Mouse (Mus musculus) bone marrow, adult 2 months (tissue): ENCODE data around the gene Cbl. TPM values are rescaled to one million over a fixed set of nuclear protein-coding genes. Genes with fewer than 3 reads are reported as not detected.
A peak's percentile ranks its signal among the peaks of the same experiment; 100 is the strongest.

Experiments
- H3K27ac ChIP-seq: fragments of 200-500 bp; 2 replicates; pipeline ENCODE4 v1.5.1; 2012; ENCODE audit warnings: low read depth, mild to moderate bottlenecking, control low read depth, inconsistent platforms, low read length; ENCODE audit not compliant: control insufficient read depth, poor library complexity, insufficient read depth
- H3K4me1 ChIP-seq: fragments of 200-500 bp; 2 replicates; pipeline ENCODE4 v1.6.1; 2011; ENCODE audit warnings: low read length; ENCODE audit not compliant: control insufficient read depth, insufficient read depth
- H3K4me3 ChIP-seq: fragments of 200-500 bp; replicated peaks from 2 replicates; pipeline ENCODE3; 2011; ENCODE audit warnings: mild to moderate bottlenecking, low read depth, low read length, control low read depth; ENCODE audit not compliant: control insufficient read depth
- CTCF ChIP-seq: fragments of 200-500 bp; IDR thresholded peaks from 2 replicates; pipeline ENCODE4 v1.5.1; 2011; ENCODE audit warnings: low read length, control low read depth; ENCODE audit not compliant: control insufficient read depth, insufficient read depth
- POLR2A ChIP-seq: fragments of 200-500 bp; IDR thresholded peaks from 2 replicates; pipeline ENCODE4 v1.6.1; 2011; ENCODE audit warnings: low read depth, mild to moderate bottlenecking, control low read depth, low read length, borderline replicate concordance; ENCODE audit not compliant: control insufficient read depth
- whole genome bisulfite sequencing: fragments of 180-500 bp; shearing (Covaris S2); methylation state at CpG from one replicate; pipeline ENCODE4 v1.1.7; 2018; 5-methylcytosine and 5-hydroxymethylcytosine counted together
- polyA plus RNA-seq: library from polyadenylated mRNA; stranded (reverse); fragments of >200 nt; gene quantifications from 2 replicates; pipeline ENCODE4 v1.2.4, GENCODE M21; 2011; ENCODE audit warnings: low replicate concordance; ENCODE audit not compliant: missing spikeins, insufficient read depth, insufficient read length

The Cbl gene
- polyA plus RNA-seq, result 24.3 and 50.5 TPM in 2 replicates

- H3K4me1 ChIP-seq, result peaks cover 5% of the 10 kb centered on the region; the same call in 1 of the 2 replicates
- WGBS, result under 1% methylated on average over 76 of the region's 76 CpGs
Observed at GRCm38 (mm10) chr9:44233802-44234478, at the start of gene Cbl. TSS of gene Cbl (minus strand) at chr9:44234049.

GRCm38 (mm10) chr9:44283183-44283582 lies 49.3 kb upstream of the Cbl start:
- H3K4me3 ChIP-seq, result no peak overlapping the region
- no peaks in the 10 kb centered on the region for H3K4me1 ChIP-seq
- 84% methylated on average over 5 of the region's 5 CpGs for WGBS
- no peak overlapping the region for H3K27ac ChIP-seq
- TF ChIP-seq CTCF (peak; percentile 1; the same call in 1 of the 2 replicates), POLR2A (no peak)

More at GRCm38 (mm10) chr9:44233802-44234478, at the start of gene Cbl:
- TF ChIP-seq POLR2A (peak; percentile 47), CTCF (peak; percentile 95)
- Histone ChIP-seq H3K27ac (peak within 1 kb of the TSS; percentile 95), H3K4me3 (peak within 1 kb of the TSS; percentile 99)

DNA sequence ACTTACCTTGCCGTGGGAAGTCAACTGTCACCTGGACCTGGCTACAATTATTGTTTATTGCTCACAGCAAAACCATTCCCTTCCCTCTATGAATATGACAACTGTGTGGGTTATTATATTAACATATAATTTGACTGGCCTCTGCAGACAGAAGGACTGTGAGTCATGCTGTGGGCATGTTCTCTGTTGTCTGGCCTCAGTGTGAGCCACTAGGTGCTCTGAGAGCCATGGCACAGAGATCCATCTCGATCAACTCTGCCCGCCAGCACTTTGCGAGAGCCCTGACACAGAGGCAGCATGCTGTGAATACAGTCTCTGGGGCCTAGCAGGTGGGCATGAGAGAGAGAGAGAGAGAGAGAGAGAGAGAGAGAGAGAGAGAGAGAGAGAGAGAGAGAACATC lies 36.1 kb upstream of the Cbl start:
- Histone ChIP-seq H3K4me3 (no peak overlapping the region), H3K27ac (no peak overlapping the region), H3K4me1 (peaks cover 2% of the 10 kb centered on the region)
- WGBS, result 90% methylated on average over 4 of the region's 4 CpGs
- TF ChIP-seq POLR2A (no peak), CTCF (no peak)

- H3K27ac ChIP-seq, result peak overlapping the region; percentile 98; the same call in 1 of the 2 replicates
- H3K4me3 ChIP-seq, result no peak overlapping the region
- H3K4me1 ChIP-seq, result peaks cover 2% of the 10 kb centered on the region
- peak; percentile 30 for TF ChIP-seq CTCF
- TF ChIP-seq POLR2A, result no peak
- WGBS, result 77% methylated on average over 3 of the region's 3 CpGs
Observed at GRCm38 (mm10) chr9:44269077-44269476, 35.2 kb upstream of the Cbl start.

GRCm38 (mm10) chr9:44268432-44268831 lies 34.6 kb upstream of the Cbl start, which contains the start of gene Nlrx1:
TSS of gene Nlrx1 (minus strand) at chr9:44268599.
- 4% methylated on average over 6 of the region's 6 CpGs for WGBS
- H3K4me1 ChIP-seq, result peaks cover 2% of the 10 kb centered on the region
- peak within 1 kb of the TSS; percentile 67 for H3K4me3 ChIP-seq
- peak within 1 kb of the TSS; percentile 98 for H3K27ac ChIP-seq
- no peak for TF ChIP-seq POLR2A
- 0 out of 2 replicates have a peak, but pooled peaks have one; percentile 4 for TF ChIP-seq CTCF

GRCm38 (mm10) chr9:44268027-44268360 lies 34.1 kb upstream of the Cbl start:
- Histone ChIP-seq H3K27ac (peak overlapping the region; percentile 98), H3K4me3 (peak overlapping the region; percentile 67), H3K4me1 (peaks cover 2% of the 10 kb centered on the region)
- peak; percentile 81 for TF ChIP-seq CTCF
- peak; percentile 62; the same call in 1 of the 2 replicates for TF ChIP-seq POLR2A
- 1% methylated on average over 28 of the region's 28 CpGs for WGBS

DNA sequence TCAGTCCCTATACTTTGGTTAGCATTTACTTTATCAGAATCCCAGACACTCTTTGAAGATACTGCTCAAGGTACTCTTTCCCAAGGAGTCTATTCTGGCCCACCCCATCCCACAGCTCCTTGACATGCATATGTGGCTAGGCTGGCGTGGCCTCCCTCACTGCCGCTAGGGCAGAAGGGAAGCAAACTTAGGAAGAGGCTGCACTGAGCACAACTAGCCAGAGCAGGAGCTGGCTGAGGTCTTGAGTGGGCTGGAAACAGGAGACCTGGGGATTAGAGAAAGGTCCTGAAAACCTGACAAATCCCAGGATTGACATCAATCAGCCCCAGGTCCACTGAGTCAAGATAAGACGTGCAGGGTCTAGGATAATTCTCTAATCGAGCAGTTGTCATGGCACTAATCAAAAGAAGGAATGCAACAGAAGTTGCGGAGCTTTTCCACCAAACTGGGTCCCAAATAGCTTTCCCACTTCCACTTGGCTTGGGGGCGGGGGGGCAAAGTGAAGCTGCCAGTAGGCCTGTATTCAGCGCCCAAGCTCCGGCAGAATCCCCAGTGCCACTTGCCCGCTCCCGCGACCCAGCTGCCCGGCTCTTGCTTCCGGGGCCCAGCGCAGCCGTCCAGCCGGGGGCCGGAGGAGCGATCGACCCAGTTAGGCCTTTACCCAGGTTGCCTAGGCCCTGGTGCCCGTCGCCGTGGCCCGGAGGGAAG lies 33.6 kb upstream of the Cbl start:
- H3K27ac ChIP-seq, result peak overlapping the region; percentile 98
- TF ChIP-seq POLR2A (no peak), CTCF (no peak)
- 5% methylated on average over 23 of the region's 23 CpGs for whole genome bisulfite sequencing
- peaks cover 2% of the 10 kb centered on the region for H3K4me1 ChIP-seq
- peak overlapping the region; percentile 67 for H3K4me3 ChIP-seq
